Mouse (Mus musculus) mouse embryonic stem cell (cell line): Measurements from ENCODE around the gene Lax1.

Experiments
- in situ Hi-C, 2 experiments: fragments of 300-500 bp; cut with MboI; formaldehyde crosslinking; loops; 1 replicate in 1 of 2; 3 replicates in 1 of 2; pipeline ENCODE4 v1.14.3; 2019 to 2020; ENCODE audit warnings: low sequenced_read_pairs in 2 of 2, low pct_unique_long_range_greater_than_20kb in 1 of 2, mixed read lengths in 1 of 2; ENCODE audit not compliant: unreplicated experiment in 1 of 2

Gene Lax1

GRCm38 (mm10) chr1:133660466-133661202, 29.3 kb downstream of the Lax1 start, which contains the start of gene Zbed6:
Gene Zbed6, minus strand, starts transcription at chr1:133660885.
- in situ Hi-C loops: loop anchor here in 1 of 2 experiments (25.0 kb wide), 1 partner anchor 902 kb away; the partner anchor contains the start of gene Kdm5b

- in situ Hi-C loops: loop anchor here in 1 of 2 experiments (25.0 kb wide), 1 partner anchor 903 kb away; the partner anchor contains the start of gene Kdm5b
Measured at GRCm38 (mm10) chr1:133658878-133659277, 31.0 kb downstream of the Lax1 start.

GRCm38 (mm10) chr1:133656811-133657210, 33.1 kb downstream of the Lax1 start:
- in situ Hi-C loops: loop anchor here in 1 of 2 experiments (25.0 kb wide), 1 partner anchor 905 kb away; the partner anchor contains the start of gene Kdm5b

GRCm38 (mm10) chr1:133653033-133653432, 36.9 kb downstream of the Lax1 start:
- in situ Hi-C loops: loop anchor here in 1 of 2 experiments (25.0 kb wide), 1 partner anchor 909 kb away; the partner anchor contains the start of gene Kdm5b

GRCm38 (mm10) chr1:133650288-133651055, 39.4 kb downstream of the Lax1 start:
- in situ Hi-C loops: loop anchor here in 1 of 2 experiments (25.0 kb wide), 1 partner anchor 912 kb away; the partner anchor contains the start of gene Kdm5b

GRCm38 (mm10) chr1:133645652-133646051, 44.3 kb downstream of the Lax1 start:
- in situ Hi-C loops: no loop called here

GRCm38 (mm10) chr1:133641163-133641562, 48.7 kb downstream of the Lax1 start:
- in situ Hi-C loops: no loop called here

- in situ Hi-C loops: no loop called here
Measured at GRCm38 (mm10) chr1:133638517-133638916, 51.4 kb downstream of the Lax1 start.

GRCm38 (mm10) chr1:133632168-133632567, 57.7 kb downstream of the Lax1 start:
- in situ Hi-C loops: no loop called here
